Mouse (Mus musculus) megakaryocyte, embryonic 14.5 days (primary cell): ENCODE measurements around the gene Olfr849. TPM values are rescaled to one million over a fixed set of nuclear protein-coding genes. Genes with fewer than 3 reads are reported as not detected.

Source experiments
- H3K27me3 ChIP-seq: replicated peaks from 2 replicates; pipeline ENCODE3; 2012; ENCODE audit warnings: inconsistent platforms
- H3K36me3 ChIP-seq: replicated peaks from 2 replicates; pipeline ENCODE3; 2012; ENCODE audit warnings: low read length, inconsistent platforms, mixed read lengths
- H3K4me1 ChIP-seq: 2 replicates; pipeline ENCODE4 v1.6.1; 2012; ENCODE audit warnings: inconsistent platforms
- H3K4me3 ChIP-seq: replicated peaks from 2 replicates; pipeline ENCODE3; 2012; ENCODE audit warnings: moderate library complexity, mild to moderate bottlenecking, inconsistent platforms
- H3K9me3 ChIP-seq: 2 replicates; pipeline ENCODE4 v1.6.1; 2012; ENCODE audit warnings: inconsistent platforms
- FLI1 ChIP-seq: IDR thresholded peaks from 2 replicates; pipeline ENCODE4 v1.6.1; 2012; ENCODE audit warnings: low read length, inconsistent platforms, mixed read lengths
- GATA1 ChIP-seq: IDR thresholded peaks from 3 replicates; pipeline ENCODE4 v1.6.1; 2012; ENCODE audit warnings: mixed read lengths, low read length, inconsistent platforms, borderline replicate concordance
- polyA plus RNA-seq: library from polyadenylated mRNA; stranded (reverse); fragments of >175 nt; gene quantifications from 2 replicates; pipeline ENCODE4 v1.2.3, GENCODE M21; 2012; ENCODE audit warnings: low replicate concordance; ENCODE audit not compliant: insufficient read depth

Gene Olfr849
- polyA plus RNA-seq = not detected in 2 replicates

DNA sequence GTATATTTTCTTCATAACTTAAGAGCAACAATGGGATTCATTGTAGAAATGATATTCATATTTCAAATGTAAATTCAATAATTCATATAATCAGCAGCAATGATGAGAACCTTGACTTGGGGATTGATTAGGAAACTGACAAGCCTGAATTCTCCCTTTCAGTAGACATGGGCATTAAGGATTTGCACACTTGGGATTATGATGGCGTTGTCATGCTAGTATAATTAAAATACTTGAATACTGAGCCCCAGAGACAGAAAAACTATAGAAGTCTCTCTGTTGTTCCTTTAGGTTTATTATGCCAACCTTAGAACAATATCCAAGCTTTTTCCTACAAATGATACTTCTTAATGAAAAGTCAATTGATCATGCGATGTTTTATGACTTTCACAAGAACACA, at the start of gene Olfr849:
Olfr849 (plus strand) TSS at position 301 of the 400 bp plus-strand sequence.
- Histone ChIP-seq H3K27me3 (no peaks in the 10 kb centered on the region), H3K36me3 (no peaks in the 10 kb centered on the region), H3K4me3 (no peak within 1 kb of the TSS), H3K4me1 (no peaks in the 10 kb centered on the region), H3K9me3 (peaks cover 16% of the 10 kb centered on the region; the same call in 1 of the 2 replicates)
- no peak for TF ChIP-seq GATA1
- TF ChIP-seq FLI1 = no peak

DNA sequence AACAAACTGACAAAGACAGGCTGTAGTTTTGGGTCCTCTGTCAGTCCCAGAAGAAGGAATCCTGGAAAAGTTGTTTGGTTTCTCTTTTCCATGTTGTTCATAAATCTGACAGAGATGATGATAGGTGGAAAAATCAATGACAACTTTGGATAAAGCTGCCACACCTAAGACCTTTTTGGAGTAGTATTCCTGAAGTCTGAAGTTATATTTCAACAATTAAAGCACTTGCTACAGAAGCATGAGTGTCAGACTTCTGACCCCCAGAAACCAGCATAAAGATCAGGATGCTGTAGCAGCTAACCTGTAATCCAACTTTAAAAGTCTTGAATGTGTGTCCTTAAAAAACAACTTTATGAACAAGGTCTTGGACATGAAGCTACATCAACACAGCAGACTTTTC, 38.1 kb downstream of the Olfr849 start, which contains the start of gene Olfr850:
Olfr850 (minus strand) TSS at position 101 of the 400 bp plus-strand sequence.
- no peaks in the 10 kb centered on the region for H3K27me3 ChIP-seq
- no peaks in the 10 kb centered on the region for H3K36me3 ChIP-seq
- H3K4me3 ChIP-seq = no peak within 1 kb of the TSS
- no peaks in the 10 kb centered on the region for H3K4me1 ChIP-seq
- TF ChIP-seq FLI1 (no peak), GATA1 (no peak)
- no peaks in the 10 kb centered on the region for H3K9me3 ChIP-seq

DNA sequence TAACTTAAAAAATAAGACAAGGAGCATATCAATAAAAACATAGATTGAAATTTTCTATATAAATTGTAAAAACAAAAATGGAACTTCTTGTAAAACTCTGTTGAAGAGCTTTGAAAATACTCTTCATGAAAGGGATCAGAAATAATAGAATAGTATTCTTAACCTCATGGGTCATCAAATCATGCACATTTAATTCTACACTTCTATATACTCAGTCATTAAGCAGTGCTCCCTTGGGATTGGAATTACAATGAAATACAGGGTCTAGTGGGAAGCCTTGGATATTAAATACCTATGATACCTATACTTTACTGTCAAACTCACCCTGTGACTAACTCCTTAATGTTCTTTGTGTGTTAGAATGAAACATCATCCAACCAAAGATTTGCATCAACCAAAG, 52.9 kb downstream of the Olfr849 start, which contains the start of gene Olfr851:
Olfr851 (plus strand) TSS at position 301 of the 400 bp plus-strand sequence.
- H3K36me3 ChIP-seq = no peaks in the 10 kb centered on the region
- no peaks in the 10 kb centered on the region for H3K4me1 ChIP-seq
- H3K27me3 ChIP-seq = no peaks in the 10 kb centered on the region
- H3K9me3 ChIP-seq = no peaks in the 10 kb centered on the region
- no peak within 1 kb of the TSS for H3K4me3 ChIP-seq
- TF ChIP-seq GATA1 (no peak), FLI1 (no peak)

Other genes with a start within 250 kb of the Olfr849 start
- not detected in 2 replicates for gene Olfr843, start 188.3 kb upstream of the Olfr849 start, polyA plus RNA-seq
- not detected in 2 replicates for gene Olfr844, start 123.9 kb upstream of the Olfr849 start, polyA plus RNA-seq
- not detected in 2 replicates for gene Olfr845, start 103.8 kb upstream of the Olfr849 start, polyA plus RNA-seq
- gene Olfr846, start 76.3 kb upstream of the Olfr849 start, polyA plus RNA-seq = not detected in 2 replicates
- not detected in 2 replicates for gene Olfr847, start 61.6 kb upstream of the Olfr849 start, polyA plus RNA-seq
- not detected in 2 replicates for gene Olfr850, start 38.0 kb downstream of the Olfr849 start, polyA plus RNA-seq
- gene Olfr851, start 53.0 kb downstream of the Olfr849 start, polyA plus RNA-seq = not detected in 2 replicates
- gene Olfr853, start 100.8 kb downstream of the Olfr849 start, polyA plus RNA-seq = not detected in 2 replicates
- gene Olfr854, start 127.1 kb downstream of the Olfr849 start, polyA plus RNA-seq = not detected in 2 replicates
- not detected in 2 replicates for gene Olfr855, start 142.4 kb downstream of the Olfr849 start, polyA plus RNA-seq
- gene Zfp317, start 181.8 kb downstream of the Olfr849 start, polyA plus RNA-seq = 0.28 and 0.54 TPM in 2 replicates